Comparison of ENCODE assay signal across 8 mouse cellular contexts in genomic region chr17:27716804-27717203, GRCm38 (mm10). TPM values are rescaled to one million over a fixed set of nuclear protein-coding genes. Genes with fewer than 3 reads are reported as not detected.
DNase-seq lines count a peak whose midpoint lies in the region; ATAC-seq lines count a peak whose summit lies in the region.

No protein-coding gene starts in this region.

- peaks cover 19% of the 10 kb centered on the region for H3K27me3 ChIP-seq in hindbrain, embryonic 12.5 days
- 0 out of 2 replicates have a peak, but pooled peaks cover 5% of the 10 kb centered on the region for H3K27me3 ChIP-seq in limb, embryonic 15.5 days
- H3K27me3 ChIP-seq in midbrain, embryonic 16.5 days (ENCODE audit: control insufficient read depth, insufficient read depth, low read depth, low read length) = no peaks in the 10 kb centered on the region; the same call in 1 of the 2 replicates

- peaks cover 12% of the 10 kb centered on the region for H3K4me1 ChIP-seq in hindbrain, embryonic 12.5 days
- H3K4me1 ChIP-seq in limb, embryonic 15.5 days = peaks cover 13% of the 10 kb centered on the region; the same call in 1 of the 2 replicates
- H3K4me1 ChIP-seq in midbrain, embryonic 16.5 days (ENCODE audit: control insufficient read depth, insufficient read depth, low read length) = peaks cover 10% of the 10 kb centered on the region

- no peaks in the 10 kb centered on the region for H3K9me3 ChIP-seq in hindbrain, embryonic 12.5 days (replicated peaks)
- no peaks in the 10 kb centered on the region for H3K9me3 ChIP-seq in limb, embryonic 15.5 days
- no peaks in the 10 kb centered on the region for H3K9me3 ChIP-seq in midbrain, embryonic 16.5 days (replicated peaks; ENCODE audit: control insufficient read depth, low read length, poor library complexity, severe bottlenecking)

- H3K9ac ChIP-seq in hindbrain, embryonic 12.5 days = peak overlapping the region; percentile 33; the same call in 1 of the 2 replicates
- H3K9ac ChIP-seq in limb, embryonic 15.5 days = no peak overlapping the region
- H3K9ac ChIP-seq in midbrain, embryonic 16.5 days (ENCODE audit: low read depth, low read length) = peak overlapping the region; percentile 57

- WGBS in hindbrain, embryonic 12.5 days = 5% methylated on average over 16 of the region's 16 CpGs
- 3% methylated on average over 16 of the region's 16 CpGs for WGBS in limb, embryonic 15.5 days
- WGBS in midbrain, embryonic 16.5 days = 3% methylated on average over 16 of the region's 16 CpGs

- peak overlapping the region; percentile 47 for H3K4me2 ChIP-seq in hindbrain, embryonic 12.5 days (replicated peaks)
- peak overlapping the region; percentile 39 for H3K4me2 ChIP-seq in limb, embryonic 15.5 days
- peak overlapping the region; percentile 59 for H3K4me2 ChIP-seq in midbrain, embryonic 16.5 days (ENCODE audit: low read length)

- DNase-seq in A20 (ENCODE audit: low read depth, low spot score) = peak; percentile 21
- peak; percentile 52 for DNase-seq in adrenal gland, postnatal 25 days
- DNase-seq in layer of hippocampus, postnatal 14 days (ENCODE audit: low spot score in 2 of 2) = no peak
- no peak for DNase-seq in left cerebral cortex, adult 8-10 months (ENCODE audit: low spot score in 2 of 2)
- no peak for DNase-seq in cerebellum, adult 11-12 months

- ATAC-seq in hindbrain, embryonic 12.5 days (ENCODE audit: low FRiP score) = peak; percentile 32; the same call in 1 of the 2 replicates
- ATAC-seq in limb, embryonic 15.5 days (ENCODE audit: insufficient number of reproducible peaks, low FRiP score, low TSS enrichment, low read depth) = no peak
- peak; percentile 59 for ATAC-seq in midbrain, embryonic 16.5 days

- H3K4me3 ChIP-seq in hindbrain, embryonic 12.5 days = peak overlapping the region; percentile 20
- H3K4me3 ChIP-seq in limb, embryonic 15.5 days = peak overlapping the region; percentile 29
- peak overlapping the region; percentile 31 for H3K4me3 ChIP-seq in midbrain, embryonic 16.5 days (ENCODE audit: low read depth, low read length)

- H3K27ac ChIP-seq in hindbrain, embryonic 12.5 days = no peak overlapping the region
- no peak overlapping the region for H3K27ac ChIP-seq in limb, embryonic 15.5 days
- no peak overlapping the region for H3K27ac ChIP-seq in midbrain, embryonic 16.5 days (ENCODE audit: low read length)

- H3K36me3 ChIP-seq in hindbrain, embryonic 12.5 days = no peaks in the 10 kb centered on the region
- no peaks in the 10 kb centered on the region for H3K36me3 ChIP-seq in limb, embryonic 15.5 days
- H3K36me3 ChIP-seq in midbrain, embryonic 16.5 days (ENCODE audit: control insufficient read depth, insufficient read depth, low read length) = no peaks in the 10 kb centered on the region

RNA-seq across cellular contexts. Expression of gene Spdef, which starts 12.0 kb away (rescaled TPM):
- total RNA-seq in adrenal gland, postnatal 25 days (2021) = not detected in 2 replicates
- 0.35 and 0.48 TPM in 2 replicates for polyA plus RNA-seq in hindbrain, embryonic 12.5 days (2016; fragmentation: Nextera tagmentation; extraction: Ambion mirVana)
- polyA plus RNA-seq in limb, embryonic 15.5 days (2015; fragmentation: Nextera tagmentation; extraction: Ambion mirVana) = 0.12 TPM in 1 of 2 replicates, not detected in the other
- polyA plus RNA-seq in midbrain, embryonic 16.5 days (2015; fragmentation: Nextera tagmentation; extraction: Ambion mirVana) = 1.5 and 2.6 TPM in 2 replicates
- total RNA-seq in layer of hippocampus, postnatal 14 days (2021) = under 1 TPM; 0.25 to 0.26 TPM
- total RNA-seq in left cerebral cortex, adult 8-10 months (2022) = 1 to 10 TPM in 1 of 4 experiments, under 1 TPM in 3; 0.35 to 1.4 (median 0.50) TPM

Comparison
In these comparisons a context has a peak if more than half of its experiments do, and no peak if none do; other contexts are left out.
1. DNase-seq: peak in A20 (single experiment) and adrenal gland, postnatal 25 days (single experiment); none in layer of hippocampus, postnatal 14 days (0 of 2), left cerebral cortex, adult 8-10 months (0 of 2) and cerebellum, adult 11-12 months (single experiment).
2. Peak in every context shown above with its lines, with median percentiles within 50 percentile points of each other: H3K4me2 ChIP-seq and H3K4me3 ChIP-seq.